Mouse (Mus musculus) C2C12 (cell line): ENCODE results near the gene Galnt7. TPM values are rescaled to one million over a fixed set of nuclear protein-coding genes. Genes with fewer than 3 reads are reported as not detected.

Experiments
- H3K27me3 ChIP-seq: one replicate; pipeline ENCODE4 v1.6.1; 2011; ENCODE audit not compliant: control insufficient read depth, insufficient read depth, insufficient read length
- H3K36me3 ChIP-seq: one replicate; pipeline ENCODE4 v1.6.1; 2011; ENCODE audit not compliant: control insufficient read depth, insufficient read depth
- H3K4me3 ChIP-seq: one replicate; pipeline ENCODE4 v1.5.1; 2011; ENCODE audit warnings: mild to moderate bottlenecking, control low read depth; ENCODE audit not compliant: poor library complexity, insufficient read depth, severe bottlenecking
- H3K79me2 ChIP-seq: one replicate; pipeline ENCODE4 v1.6.1; 2011; ENCODE audit not compliant: control insufficient read depth, insufficient read depth
- H3K79me3 ChIP-seq: one replicate; pipeline ENCODE4 v1.6.1; 2011; ENCODE audit warnings: low read depth, control low read depth
- H3ac ChIP-seq: one replicate; pipeline ENCODE3; 2011; ENCODE audit warnings: low read depth; ENCODE audit not compliant: control insufficient read depth, insufficient read length
- CEBPB ChIP-seq: IDR thresholded peaks from one replicate; pipeline ENCODE4 v1.6.1; 2011; ENCODE audit warnings: low read depth, mild to moderate bottlenecking, control low read depth, moderate library complexity
- CTCF ChIP-seq: IDR thresholded peaks from one replicate; pipeline ENCODE4 v1.5.1; 2011; ENCODE audit not compliant: control insufficient read depth, insufficient read depth, insufficient read length
- FOSL1 ChIP-seq: IDR thresholded peaks from one replicate; pipeline ENCODE4 v1.8.0; 2011; ENCODE audit warnings: mild to moderate bottlenecking, low read length; ENCODE audit not compliant: poor library complexity, insufficient read depth, severe bottlenecking
- MAX ChIP-seq: IDR thresholded peaks from one replicate; pipeline ENCODE4 v1.6.1; 2011; ENCODE audit warnings: mild to moderate bottlenecking, control low read depth
- MYOD1 ChIP-seq: IDR thresholded peaks from one replicate; pipeline ENCODE4 v1.6.1; 2011; ENCODE audit warnings: low read depth; ENCODE audit not compliant: control insufficient read depth, insufficient read length
- MYOG ChIP-seq: IDR thresholded peaks from one replicate; pipeline ENCODE4 v1.6.1; 2011; ENCODE audit not compliant: control insufficient read depth, insufficient read length; ENCODE audit errors: extremely low read depth
- USF1 ChIP-seq: IDR thresholded peaks from one replicate; pipeline ENCODE4 v1.6.1; 2011; ENCODE audit warnings: low read depth, mild to moderate bottlenecking, control low read depth, moderate library complexity
- polyA plus RNA-seq: library from polyadenylated mRNA; unstranded; fragments of >200 nt; fragmentation: generic; extraction: Trizol; gene quantifications from one replicate; pipeline ENCODE4 v1.2.1, GENCODE M21; 2012; ENCODE audit warnings: missing spikeins

Gene Galnt7
- polyA plus RNA-seq, 1 experiment = 5.9 TPM

DNA sequence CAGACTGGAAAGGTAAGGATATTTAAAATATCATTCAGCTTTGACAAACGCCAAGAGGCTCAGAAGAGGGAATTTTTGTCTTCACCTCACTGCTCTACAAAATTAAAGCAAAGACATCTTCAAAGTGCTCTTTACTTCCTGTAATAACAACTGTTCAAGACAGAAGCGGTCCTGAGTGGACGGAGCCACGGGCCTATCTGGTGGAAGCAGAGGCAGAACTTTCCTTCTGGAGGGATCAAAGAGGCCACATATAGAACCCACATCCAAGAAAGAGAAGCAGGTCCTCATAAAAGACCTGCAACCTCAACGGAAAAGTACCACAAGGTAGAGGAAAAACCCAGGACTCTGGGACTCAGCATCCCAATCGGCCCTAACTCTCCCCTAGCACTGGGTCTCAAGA is 2.6 kb downstream of the Galnt7 start:
- Histone ChIP-seq H3K79me2 (peaks cover 62% of the 10 kb centered on the region), H3K36me3 (no peaks in the 10 kb centered on the region), H3K79me3 (peaks cover 23% of the 10 kb centered on the region), H3ac (no peak overlapping the region), H3K4me3 (no peak overlapping the region), H3K27me3 (no peaks in the 10 kb centered on the region)
- TF ChIP-seq MYOG = no peak
- no peak for TF ChIP-seq CEBPB

DNA sequence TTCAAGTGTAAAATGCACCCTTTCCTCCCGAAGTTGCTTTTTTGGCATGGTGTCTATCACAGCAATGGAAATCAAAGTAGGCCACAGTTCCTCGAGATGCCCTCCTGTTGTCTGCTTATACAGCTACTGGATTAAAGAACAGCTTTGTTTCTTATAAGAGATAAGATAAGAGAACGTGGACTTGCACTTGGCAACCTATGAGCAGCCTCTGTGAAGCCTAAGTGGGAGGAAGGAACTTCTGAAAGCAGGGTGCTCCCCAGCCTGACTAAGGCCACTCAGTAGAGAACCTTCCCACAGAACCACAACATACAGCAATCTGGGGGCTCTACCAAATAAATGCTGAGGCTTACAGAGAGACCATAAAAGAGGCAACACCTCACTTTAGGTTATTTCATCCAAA is 5.3 kb downstream of the Galnt7 start:
- Histone ChIP-seq H3K27me3 (no peaks in the 10 kb centered on the region), H3K79me3 (peaks cover 28% of the 10 kb centered on the region), H3ac (no peak overlapping the region), H3K79me2 (peaks cover 71% of the 10 kb centered on the region), H3K4me3 (no peak overlapping the region), H3K36me3 (no peaks in the 10 kb centered on the region)
- TF ChIP-seq CEBPB (no peak), FOSL1 (no peak), USF1 (no peak), MYOG (no peak), MYOD1 (no peak), CTCF (no peak), MAX (no peak)

GRCm38 (mm10) chr8:57644281-57644680 is 8.6 kb downstream of the Galnt7 start:
- no peaks in the 10 kb centered on the region for H3K36me3 ChIP-seq
- TF ChIP-seq MAX (no peak), CTCF (no peak), MYOG (no peak), MYOD1 (no peak), CEBPB (no peak), USF1 (no peak), FOSL1 (no peak)
- no peak overlapping the region for H3ac ChIP-seq

DNA sequence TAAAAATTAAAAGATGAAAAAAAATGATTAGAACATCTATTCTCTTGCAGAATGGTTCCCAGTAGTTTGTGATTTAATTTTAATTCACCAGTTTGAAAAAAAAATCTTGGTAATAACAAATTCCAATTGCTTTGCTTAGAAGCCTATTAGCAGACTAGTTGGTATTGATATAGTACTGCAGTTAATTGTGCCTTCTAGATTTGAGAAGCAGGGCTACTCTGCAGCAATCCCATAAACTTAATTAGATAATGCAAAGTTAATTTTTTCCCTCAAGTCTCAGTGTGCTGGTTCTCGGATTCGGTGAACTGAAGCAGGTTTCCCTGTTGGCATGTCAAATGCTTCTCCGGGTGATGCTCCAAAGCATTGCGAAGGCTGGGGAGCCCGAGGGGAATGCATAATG is 10.1 kb downstream of the Galnt7 start:
- H3K36me3 ChIP-seq = no peaks in the 10 kb centered on the region
- H3K79me3 ChIP-seq = peaks cover 20% of the 10 kb centered on the region
- H3K79me2 ChIP-seq = peaks cover 41% of the 10 kb centered on the region
- no peaks in the 10 kb centered on the region for H3K27me3 ChIP-seq
- no peak for TF ChIP-seq MAX
- no peak for TF ChIP-seq CEBPB
- no peak for TF ChIP-seq FOSL1
- no peak for TF ChIP-seq CTCF
- no peak for TF ChIP-seq USF1
- TF ChIP-seq MYOG = no peak
- TF ChIP-seq MYOD1 = no peak
- no peak overlapping the region for H3K4me3 ChIP-seq
- no peak overlapping the region for H3ac ChIP-seq

More at GRCm38 (mm10) chr8:57644281-57644680, 8.6 kb downstream of the Galnt7 start:
- no peak overlapping the region for H3K4me3 ChIP-seq
- H3K79me2 ChIP-seq = peaks cover 47% of the 10 kb centered on the region
- H3K79me3 ChIP-seq = peaks cover 25% of the 10 kb centered on the region
- H3K27me3 ChIP-seq = no peaks in the 10 kb centered on the region

DNA sequence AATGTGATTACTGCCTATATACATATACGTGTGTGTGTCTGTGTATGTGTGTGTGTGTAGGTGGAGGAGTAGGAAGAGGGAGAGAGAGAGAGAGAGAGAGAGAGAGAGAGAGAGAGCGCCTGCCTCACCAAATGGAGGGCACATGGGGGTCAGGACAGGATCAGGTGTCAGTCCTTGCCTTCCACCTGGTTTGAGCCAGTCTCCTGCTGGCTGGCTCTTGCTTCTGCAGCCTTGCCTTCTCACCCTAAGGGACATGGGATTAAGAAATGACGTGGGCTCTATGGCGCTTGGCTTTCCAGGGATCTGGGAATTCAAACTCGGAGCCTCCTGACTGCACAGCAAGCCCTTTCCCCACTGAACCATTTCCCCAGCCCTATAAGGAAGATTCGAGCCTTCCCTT is 13.9 kb downstream of the Galnt7 start:
- TF ChIP-seq MYOG = no peak
- no peak for TF ChIP-seq FOSL1
- TF ChIP-seq MAX = no peak
- TF ChIP-seq CTCF = no peak
- no peak for TF ChIP-seq MYOD1
- no peak for TF ChIP-seq USF1
- TF ChIP-seq CEBPB = no peak
- H3ac ChIP-seq = no peak overlapping the region
- peaks cover 25% of the 10 kb centered on the region for H3K79me3 ChIP-seq
- no peaks in the 10 kb centered on the region for H3K36me3 ChIP-seq
- no peaks in the 10 kb centered on the region for H3K27me3 ChIP-seq
- H3K4me3 ChIP-seq = no peak overlapping the region
- H3K79me2 ChIP-seq = peaks cover 24% of the 10 kb centered on the region

DNA sequence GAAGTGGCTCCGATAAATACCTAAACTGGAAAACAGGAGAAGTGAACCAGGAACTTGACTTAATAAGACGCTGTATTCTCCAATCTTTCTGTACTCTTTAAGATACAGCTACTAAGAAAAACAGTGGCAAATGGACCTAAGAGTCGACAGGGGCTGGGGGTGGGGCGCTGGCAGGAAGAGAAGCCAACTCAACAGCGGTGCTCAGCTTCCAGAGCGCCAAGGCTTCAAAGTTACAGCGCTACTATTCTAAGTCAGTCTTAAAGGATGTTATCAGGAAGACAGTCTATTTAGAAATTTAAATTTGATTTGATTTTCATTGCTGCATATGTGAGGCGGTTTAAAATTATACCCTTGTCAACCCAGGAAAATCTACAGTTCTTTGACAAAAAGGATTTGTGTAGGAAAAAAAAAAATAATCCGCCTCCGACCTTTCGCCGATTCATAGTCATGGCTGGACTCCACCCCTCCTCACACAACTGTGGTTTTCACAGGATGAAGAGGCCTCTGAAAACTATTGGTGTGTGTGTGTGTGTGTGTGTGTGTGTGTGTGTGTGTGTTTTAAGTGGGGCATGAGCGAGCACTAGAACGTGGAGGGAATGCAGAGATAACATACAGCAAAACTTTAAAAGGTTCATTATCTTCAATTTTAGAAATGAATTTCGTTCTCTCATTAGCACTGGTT is 15.1 kb downstream of the Galnt7 start:
- Histone ChIP-seq H3K4me3 (no peak overlapping the region), H3K27me3 (no peaks in the 10 kb centered on the region), H3K79me3 (peaks cover 23% of the 10 kb centered on the region), H3K36me3 (no peaks in the 10 kb centered on the region), H3K79me2 (peaks cover 29% of the 10 kb centered on the region), H3ac (no peak overlapping the region)
- TF ChIP-seq CEBPB (no peak), FOSL1 (no peak), CTCF (no peak), USF1 (no peak), MYOD1 (no peak), MYOG (no peak), MAX (no peak)
